Mouse (Mus musculus) bone marrow, adult 2 months (tissue): ENCODE measurements around the gene Tmigd1.

Source experiments
- CTCF ChIP-seq: fragments of 200-500 bp; IDR thresholded peaks from 2 replicates; pipeline ENCODE4 v1.5.1; 2011; ENCODE audit warnings: low read length, control low read depth; ENCODE audit not compliant: control insufficient read depth, insufficient read depth
- POLR2A ChIP-seq: fragments of 200-500 bp; IDR thresholded peaks from 2 replicates; pipeline ENCODE4 v1.6.1; 2011; ENCODE audit warnings: low read depth, mild to moderate bottlenecking, control low read depth, low read length, borderline replicate concordance; ENCODE audit not compliant: control insufficient read depth

DNA sequence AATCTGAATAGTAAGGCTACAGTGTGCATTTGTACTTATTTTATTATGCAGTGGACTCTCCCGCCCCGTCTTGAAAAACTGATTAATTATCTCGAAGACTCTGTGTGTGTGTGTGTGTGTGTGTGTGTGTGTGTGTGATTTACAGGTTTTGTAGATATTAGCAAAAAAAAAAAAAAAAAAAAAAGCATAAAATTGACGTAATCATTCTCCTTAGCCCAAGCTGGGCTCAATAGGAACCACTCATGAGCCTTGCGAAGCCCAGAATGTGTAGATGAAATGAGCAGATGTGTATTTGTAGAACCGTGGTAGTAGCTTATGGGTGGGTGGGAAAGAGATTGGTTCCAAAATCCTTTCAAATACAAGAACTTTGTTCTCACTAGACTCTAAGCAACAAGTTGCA lies 42.9 kb downstream of the Tmigd1 start:
- TF ChIP-seq CTCF (no peak), POLR2A (no peak)
